Mouse (Mus musculus) CH12.LX (cell line): ENCODE measurements around the gene Plekhg2.
"Not testable (repeated sequence)": the region's sequence is repeated elsewhere in the genome, so short reads cannot be mapped to it uniquely, and the experiment has no call there.

Source experiments
- CTCF ChIP-seq, 2 experiments: IDR thresholded peaks in 1 of 2; conservative IDR thresholded peaks in 1 of 2; 2 replicates each; pipeline ENCODE4 v1.5.1; 2011 to 2012; ENCODE audit warnings: low read depth in 2 of 2, low read length in 2 of 2, improper control_type of control experiment in 1 of 2, inconsistent platforms in 1 of 2, mild to moderate bottlenecking in 1 of 2, moderate library complexity in 1 of 2
- EP300 ChIP-seq: IDR thresholded peaks from 2 replicates; pipeline ENCODE4 v1.6.1; 2011; ENCODE audit warnings: low read length, improper control_type of control experiment
- ETS1 ChIP-seq: conservative IDR thresholded peaks from 2 replicates; pipeline ENCODE4 v1.6.1; 2012; ENCODE audit warnings: low read depth, mild to moderate bottlenecking, inconsistent platforms, low read length, improper control_type of control experiment, moderate library complexity
- GABPA ChIP-seq: IDR thresholded peaks from 2 replicates; pipeline ENCODE4 v1.6.1; 2012; ENCODE audit warnings: low read depth, low read length, improper control_type of control experiment, inconsistent platforms; ENCODE audit not compliant: insufficient replicate concordance
- MAFK ChIP-seq: IDR thresholded peaks from 2 replicates; pipeline ENCODE4 v1.6.1; 2011; ENCODE audit warnings: low read length, improper control_type of control experiment; ENCODE audit not compliant: insufficient replicate concordance
- MAX ChIP-seq: IDR thresholded peaks from 2 replicates; pipeline ENCODE4 v1.6.1; 2011; ENCODE audit warnings: low read length, improper control_type of control experiment
- NELFE ChIP-seq: IDR thresholded peaks from 2 replicates; pipeline ENCODE4 v1.6.1; 2011; ENCODE audit warnings: low read depth, low read length, improper control_type of control experiment
- PAX5 ChIP-seq: IDR thresholded peaks from 2 replicates; pipeline ENCODE4 v1.6.1; 2012; ENCODE audit warnings: low read length, inconsistent platforms, mixed read lengths
- POLR2A ChIP-seq: IDR thresholded peaks from 2 replicates; pipeline ENCODE4 v1.6.1; 2011; ENCODE audit warnings: low read depth, mild to moderate bottlenecking, improper control_type of control experiment, low read length
- SMC3 ChIP-seq: IDR thresholded peaks from 2 replicates; pipeline ENCODE4 v1.6.1; 2011; ENCODE audit warnings: low read depth, low read length, improper control_type of control experiment
- TCF12 ChIP-seq: IDR thresholded peaks from 2 replicates; pipeline ENCODE4 v1.6.1; 2014; ENCODE audit warnings: low read depth, mild to moderate bottlenecking, inconsistent platforms, low read length, improper control_type of control experiment
- USF1 ChIP-seq: IDR thresholded peaks from 2 replicates; pipeline ENCODE4 v1.6.1; 2014; ENCODE audit warnings: low read depth, mild to moderate bottlenecking, inconsistent platforms, low read length, improper control_type of control experiment
- ZKSCAN1 ChIP-seq: IDR thresholded peaks from 2 replicates; pipeline ENCODE4 v1.6.1; 2012; ENCODE audit warnings: low read depth, inconsistent platforms, low read length, improper control_type of control experiment, borderline replicate concordance
- ZMIZ1 ChIP-seq: IDR thresholded peaks from 2 replicates; pipeline ENCODE4 v1.6.1; 2012; ENCODE audit warnings: low read depth, mild to moderate bottlenecking, inconsistent platforms, low read length, improper control_type of control experiment

GRCm38 (mm10) chr7:28386877-28387276, 14.5 kb upstream of the Plekhg2 start:
- TF ChIP-seq POLR2A; ETS1; CTCF (conservative IDR thresholded peaks at IDR 0.05 in 1 of 2, IDR thresholded peaks at IDR 0.05 in 1 of 2; ENCODE audit: low read depth in 2 of 2, low read length in 2 of 2); MAX; GABPA; USF1; EP300; NELFE; MAFK; TCF12; ZMIZ1; SMC3; PAX5; ZKSCAN1: not testable (repeated sequence)
